Mouse (Mus musculus): Measurements from ENCODE around the gene Kdelr1. TPM values are rescaled to one million over a fixed set of nuclear protein-coding genes. Genes with fewer than 3 reads are reported as not detected.
A peak's percentile ranks its signal among the peaks of the same experiment; 100 is the strongest.

The Kdelr1 gene
- polyA plus RNA-seq, 1 experiment from 2014 or later = 99.4 TPM

- Histone ChIP-seq H3K4me1 (replicated peaks; ENCODE audit: control insufficient read depth, insufficient read depth, low read length) (no peaks in the 10 kb centered on the region), H3K4me2 (replicated peaks; ENCODE audit: low read depth, low read length) (no peak overlapping the region), H3K9ac (ENCODE audit: low read depth, low read length) (no peak overlapping the region), H3K27ac (ENCODE audit: low read depth, low read length) (no peak overlapping the region), H3K27me3 (ENCODE audit: control insufficient read depth, insufficient read depth, low read length) (no peaks in the 10 kb centered on the region), H3K4me3 (ENCODE audit: low read depth, low read length) (no peak overlapping the region), H3K9me3 (ENCODE audit: control insufficient read depth, low read length) (no peaks in the 10 kb centered on the region), H3K36me3 (ENCODE audit: control insufficient read depth, insufficient read depth, low read length) (no peaks in the 10 kb centered on the region)
- ATAC-seq (ENCODE audit: low FRiP score) (no peak), DNase-seq (ENCODE audit: low spot score) (no peak)
- WGBS = 88% methylated on average over 10 of the region's 10 CpGs
Observed at GRCm38 (mm10) chr7:45842950-45843744, 29.4 kb upstream of the Kdelr1 start.

GRCm38 (mm10) chr7:45848447-45849027, 24.0 kb upstream of the Kdelr1 start:
- 9% methylated on average over 6 of the region's 6 CpGs for WGBS
- DNase-seq (ENCODE audit: low spot score) (no peak), ATAC-seq (ENCODE audit: low FRiP score) (no peak)
- Histone ChIP-seq H3K4me2 (replicated peaks; ENCODE audit: low read depth, low read length) (no peak overlapping the region), H3K9me3 (ENCODE audit: control insufficient read depth, low read length) (no peaks in the 10 kb centered on the region), H3K36me3 (ENCODE audit: control insufficient read depth, insufficient read depth, low read length) (no peaks in the 10 kb centered on the region), H3K27ac (ENCODE audit: low read depth, low read length) (no peak overlapping the region; the same call in 1 of the 2 replicates), H3K4me3 (ENCODE audit: low read depth, low read length) (no peak overlapping the region), H3K27me3 (ENCODE audit: control insufficient read depth, insufficient read depth, low read length) (no peaks in the 10 kb centered on the region), H3K4me1 (replicated peaks; ENCODE audit: control insufficient read depth, insufficient read depth, low read length) (no peaks in the 10 kb centered on the region), H3K9ac (ENCODE audit: low read depth, low read length) (no peak overlapping the region)

GRCm38 (mm10) chr7:45850661-45851060, 21.9 kb upstream of the Kdelr1 start:
- H3K9me3 ChIP-seq (ENCODE audit: control insufficient read depth, low read length) = no peaks in the 10 kb centered on the region
- DNase-seq (ENCODE audit: low spot score) = no peak
- H3K27me3 ChIP-seq (ENCODE audit: control insufficient read depth, insufficient read depth, low read length) = 0 out of 2 replicates have a peak, but pooled peaks cover 2% of the 10 kb centered on the region
- no peaks in the 10 kb centered on the region for H3K4me1 ChIP-seq (replicated peaks; ENCODE audit: control insufficient read depth, insufficient read depth, low read length)
- H3K36me3 ChIP-seq (ENCODE audit: control insufficient read depth, insufficient read depth, low read length) = no peaks in the 10 kb centered on the region
- 69% methylated on average over 3 of the region's 3 CpGs for WGBS
- H3K4me3 ChIP-seq (ENCODE audit: low read depth, low read length) = no peak overlapping the region
- no peak for ATAC-seq (ENCODE audit: low FRiP score)
- H3K4me2 ChIP-seq (replicated peaks; ENCODE audit: low read depth, low read length) = no peak overlapping the region
- H3K27ac ChIP-seq (ENCODE audit: low read depth, low read length) = no peak overlapping the region
- H3K9ac ChIP-seq (ENCODE audit: low read depth, low read length) = no peak overlapping the region

- no peak overlapping the region for H3K27ac ChIP-seq (ENCODE audit: low read depth, low read length)
- H3K36me3 ChIP-seq (ENCODE audit: control insufficient read depth, insufficient read depth, low read length) = no peaks in the 10 kb centered on the region
- H3K4me2 ChIP-seq (replicated peaks; ENCODE audit: low read depth, low read length) = no peak overlapping the region
- no peak overlapping the region for H3K9ac ChIP-seq (ENCODE audit: low read depth, low read length)
- H3K9me3 ChIP-seq (ENCODE audit: control insufficient read depth, low read length) = no peaks in the 10 kb centered on the region
- whole genome bisulfite sequencing = 90% methylated on average over 12 of the region's 12 CpGs
- H3K4me3 ChIP-seq (ENCODE audit: low read depth, low read length) = no peak overlapping the region
- peaks cover 10% of the 10 kb centered on the region for H3K27me3 ChIP-seq (ENCODE audit: control insufficient read depth, insufficient read depth, low read length)
- H3K4me1 ChIP-seq (replicated peaks; ENCODE audit: control insufficient read depth, insufficient read depth, low read length) = no peaks in the 10 kb centered on the region
- DNase-seq (ENCODE audit: low spot score) (no peak), ATAC-seq (ENCODE audit: low FRiP score) (no peak)
Observed at GRCm38 (mm10) chr7:45853089-45853488, 19.5 kb upstream of the Kdelr1 start.

GRCm38 (mm10) chr7:45856950-45857901, 15.3 kb upstream of the Kdelr1 start:
- H3K9me3 ChIP-seq (ENCODE audit: control insufficient read depth, low read length) = no peaks in the 10 kb centered on the region
- H3K36me3 ChIP-seq (ENCODE audit: control insufficient read depth, insufficient read depth, low read length) = no peaks in the 10 kb centered on the region
- DNase-seq (ENCODE audit: low spot score) (peak; percentile 60), ATAC-seq (ENCODE audit: low FRiP score) (peak; percentile 53; the same call in 1 of the 2 replicates)
- H3K27ac ChIP-seq (ENCODE audit: low read depth, low read length) = no peak overlapping the region
- no peaks in the 10 kb centered on the region for H3K4me1 ChIP-seq (replicated peaks; ENCODE audit: control insufficient read depth, insufficient read depth, low read length)
- 2% methylated on average over 29 of the region's 30 CpGs for WGBS
- peak overlapping the region; percentile 30 for H3K4me2 ChIP-seq (replicated peaks; ENCODE audit: low read depth, low read length)
- H3K9ac ChIP-seq (ENCODE audit: low read depth, low read length) = no peak overlapping the region
- peak overlapping the region; percentile 15 for H3K4me3 ChIP-seq (ENCODE audit: low read depth, low read length)
- peaks cover 18% of the 10 kb centered on the region for H3K27me3 ChIP-seq (ENCODE audit: control insufficient read depth, insufficient read depth, low read length)

- WGBS = 65% methylated on average over 4 of the region's 4 CpGs
- DNase-seq (ENCODE audit: low spot score) = no peak
- Histone ChIP-seq H3K4me2 (replicated peaks; ENCODE audit: low read depth, low read length) (no peak overlapping the region), H3K4me1 (replicated peaks; ENCODE audit: control insufficient read depth, insufficient read depth, low read length) (no peaks in the 10 kb centered on the region), H3K27ac (ENCODE audit: low read depth, low read length) (no peak overlapping the region), H3K27me3 (ENCODE audit: control insufficient read depth, insufficient read depth, low read length) (peaks cover 16% of the 10 kb centered on the region), H3K36me3 (ENCODE audit: control insufficient read depth, insufficient read depth, low read length) (no peaks in the 10 kb centered on the region), H3K9ac (ENCODE audit: low read depth, low read length) (no peak overlapping the region), H3K4me3 (ENCODE audit: low read depth, low read length) (no peak overlapping the region), H3K9me3 (ENCODE audit: control insufficient read depth, low read length) (no peaks in the 10 kb centered on the region)
- no peak for ATAC-seq (ENCODE audit: low FRiP score)
Observed at GRCm38 (mm10) chr7:45859008-45859407, 13.6 kb upstream of the Kdelr1 start.

- no peaks in the 10 kb centered on the region for H3K36me3 ChIP-seq (ENCODE audit: control insufficient read depth, insufficient read depth, low read length)
- H3K4me2 ChIP-seq (replicated peaks; ENCODE audit: low read depth, low read length) = no peak overlapping the region
- H3K27ac ChIP-seq (ENCODE audit: low read depth, low read length) = no peak overlapping the region
- ATAC-seq (ENCODE audit: low FRiP score) (no peak), DNase-seq (ENCODE audit: low spot score) (no peak)
- no peak overlapping the region for H3K4me3 ChIP-seq (ENCODE audit: low read depth, low read length)
- peaks cover 2% of the 10 kb centered on the region; the same call in 1 of the 2 replicates for H3K4me1 ChIP-seq (replicated peaks; ENCODE audit: control insufficient read depth, insufficient read depth, low read length)
- 91% methylated on average over 7 of the region's 7 CpGs for WGBS
- H3K9ac ChIP-seq (ENCODE audit: low read depth, low read length) = no peak overlapping the region
- peaks cover 17% of the 10 kb centered on the region; the same call in 1 of the 2 replicates for H3K27me3 ChIP-seq (ENCODE audit: control insufficient read depth, insufficient read depth, low read length)
- no peaks in the 10 kb centered on the region for H3K9me3 ChIP-seq (ENCODE audit: control insufficient read depth, low read length)
Observed at GRCm38 (mm10) chr7:45862804-45863203, 9.8 kb upstream of the Kdelr1 start.

GRCm38 (mm10) chr7:45864435-45864834, 8.1 kb upstream of the Kdelr1 start:
- Histone ChIP-seq H3K4me1 (replicated peaks; ENCODE audit: control insufficient read depth, insufficient read depth, low read length) (peaks cover 5% of the 10 kb centered on the region), H3K4me2 (replicated peaks; ENCODE audit: low read depth, low read length) (no peak overlapping the region), H3K27me3 (ENCODE audit: control insufficient read depth, insufficient read depth, low read length) (peaks cover 21% of the 10 kb centered on the region), H3K27ac (ENCODE audit: low read depth, low read length) (no peak overlapping the region), H3K9ac (ENCODE audit: low read depth, low read length) (no peak overlapping the region), H3K9me3 (ENCODE audit: control insufficient read depth, low read length) (no peaks in the 10 kb centered on the region), H3K36me3 (ENCODE audit: control insufficient read depth, insufficient read depth, low read length) (no peaks in the 10 kb centered on the region), H3K4me3 (ENCODE audit: low read depth, low read length) (no peak overlapping the region)
- no peak for ATAC-seq (ENCODE audit: low FRiP score)
- 82% methylated on average over 3 of the region's 3 CpGs for WGBS
- no peak for DNase-seq (ENCODE audit: low spot score)
